Mouse (Mus musculus) ES-Bruce4 (cell line): ENCODE results near the gene Tnfsf12.
A peak's percentile ranks its signal among the peaks of the same experiment; 100 is the strongest.

Experiments used
- CTCF ChIP-seq: IDR thresholded peaks from one replicate; pipeline ENCODE4 v1.8.1; 2011; ENCODE audit warnings: low read depth, low read length
- EP300 ChIP-seq: IDR thresholded peaks from 2 replicates; pipeline ENCODE4 v1.6.1; 2011; ENCODE audit warnings: low read depth, low read length; ENCODE audit not compliant: insufficient read depth

DNA sequence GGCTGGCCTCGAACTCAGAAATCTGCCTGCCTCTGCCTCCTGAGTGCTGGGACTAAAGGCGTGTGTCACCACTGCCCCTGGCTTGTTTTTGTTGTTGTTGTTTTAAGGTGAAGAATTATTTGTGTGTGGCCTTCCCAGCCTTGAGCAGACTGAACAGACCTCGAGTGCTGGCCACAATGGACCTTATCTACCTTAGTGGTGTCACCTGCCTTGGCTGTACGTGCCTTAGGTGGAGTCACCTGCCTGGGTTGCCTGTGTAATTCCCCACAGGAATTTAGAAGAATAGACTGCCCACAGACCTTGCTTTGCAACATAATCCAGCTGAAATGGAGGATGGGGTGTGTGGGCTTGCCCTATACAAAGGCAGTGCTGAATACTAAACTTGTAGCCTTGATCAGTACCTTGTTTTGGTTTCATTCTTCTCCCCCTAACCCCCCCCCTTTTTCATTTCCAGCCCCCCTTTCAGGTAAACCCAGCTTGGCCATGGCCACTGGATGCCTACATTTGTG, 12.3 kb upstream of the Tnfsf12 start:
- TF ChIP-seq CTCF (no peak), EP300 (peak; percentile 99)
